Mouse (Mus musculus): ENCODE data around the gene Hmgxb4. TPM values are rescaled to one million over a fixed set of nuclear protein-coding genes. Genes with fewer than 3 reads are reported as not detected.
"Not testable (repeated sequence)": the region's sequence is repeated elsewhere in the genome, so short reads cannot be mapped to it uniquely, and the experiment has no call there.

Hmgxb4 gene
- 22.2 and 28.4 TPM in 2 replicates for polyA plus RNA-seq (2015; fragmentation: Nextera tagmentation; extraction: Ambion mirVana)

- Histone ChIP-seq H3K27me3 (ENCODE audit: control insufficient read depth, insufficient read depth, low read length) (no peaks in the 10 kb centered on the region), H3K4me2 (ENCODE audit: low read depth, low read length) (peak within 1 kb of the TSS; percentile 47), H3K36me3 (ENCODE audit: control insufficient read depth, insufficient read depth, low read length) (no peaks in the 10 kb centered on the region), H3K9me3 (replicated peaks; ENCODE audit: control insufficient read depth, low read length) (no peaks in the 10 kb centered on the region), H3K4me1 (ENCODE audit: control insufficient read depth, insufficient read depth, low read length) (0 out of 2 replicates have a peak, but pooled peaks cover 4% of the 10 kb centered on the region), H3K4me3 (replicated peaks; ENCODE audit: low read length) (peak within 1 kb of the TSS; percentile 89), H3K9ac (ENCODE audit: low read length) (peak within 1 kb of the TSS; percentile 100), H3K27ac (ENCODE audit: low read length) (peak within 1 kb of the TSS; percentile 97)
- no peak for ATAC-seq (ENCODE audit: insufficient read depth, low FRiP score)
- WGBS = 10% methylated on average over 8 of the region's 8 CpGs
These were observed at the start of gene Hmgxb4 for GRCm38 (mm10) chr8:74993081-74993474. TSS of gene Hmgxb4 (plus strand) at chr8:74993356.

- WGBS = 97% methylated on average over 1 of the region's 1 CpGs
- no peak for ATAC-seq (ENCODE audit: insufficient read depth, low FRiP score)
- no peaks in the 10 kb centered on the region for H3K36me3 ChIP-seq (ENCODE audit: control insufficient read depth, insufficient read depth, low read length)
These were observed 43.7 kb upstream of the Hmgxb4 start for GRCm38 (mm10) chr8:74949445-74949844.

GRCm38 (mm10) chr8:74963983-74964382 is 29.2 kb upstream of the Hmgxb4 start:
- no peaks in the 10 kb centered on the region for H3K9me3 ChIP-seq (replicated peaks; ENCODE audit: control insufficient read depth, low read length)
- no peak overlapping the region for H3K27ac ChIP-seq (ENCODE audit: low read length)
- no peaks in the 10 kb centered on the region for H3K4me1 ChIP-seq (ENCODE audit: control insufficient read depth, insufficient read depth, low read length)
- no peaks in the 10 kb centered on the region for H3K36me3 ChIP-seq (ENCODE audit: control insufficient read depth, insufficient read depth, low read length)
- no peak overlapping the region for H3K4me2 ChIP-seq (ENCODE audit: low read depth, low read length)
- H3K27me3 ChIP-seq (ENCODE audit: control insufficient read depth, insufficient read depth, low read length) = no peaks in the 10 kb centered on the region
- ATAC-seq (ENCODE audit: insufficient read depth, low FRiP score) = no peak
- H3K9ac ChIP-seq (ENCODE audit: low read length) = no peak overlapping the region
- H3K4me3 ChIP-seq (replicated peaks; ENCODE audit: low read length) = no peak overlapping the region
- 55% methylated on average over 5 of the region's 5 CpGs for WGBS

More at GRCm38 (mm10) chr8:74949445-74949844, 43.7 kb upstream of the Hmgxb4 start:
- H3K9me3 ChIP-seq (replicated peaks; ENCODE audit: control insufficient read depth, low read length) = no peaks in the 10 kb centered on the region
- no peaks in the 10 kb centered on the region for H3K27me3 ChIP-seq (ENCODE audit: control insufficient read depth, insufficient read depth, low read length)
- H3K4me2 ChIP-seq (ENCODE audit: low read depth, low read length) = no peak overlapping the region
- no peak overlapping the region for H3K4me3 ChIP-seq (replicated peaks; ENCODE audit: low read length)
- H3K9ac ChIP-seq (ENCODE audit: low read length) = no peak overlapping the region
- no peak overlapping the region for H3K27ac ChIP-seq (ENCODE audit: low read length)
- no peaks in the 10 kb centered on the region for H3K4me1 ChIP-seq (ENCODE audit: control insufficient read depth, insufficient read depth, low read length)

- not testable (repeated sequence) for H3K27ac ChIP-seq (ENCODE audit: low read length); H3K27me3 ChIP-seq (ENCODE audit: control insufficient read depth, insufficient read depth, low read length); H3K4me3 ChIP-seq (replicated peaks; ENCODE audit: low read length); ATAC-seq (ENCODE audit: insufficient read depth, low FRiP score); H3K9ac ChIP-seq (ENCODE audit: low read length); H3K9me3 ChIP-seq (replicated peaks; ENCODE audit: control insufficient read depth, low read length); H3K4me1 ChIP-seq (ENCODE audit: control insufficient read depth, insufficient read depth, low read length); H3K4me2 ChIP-seq (ENCODE audit: low read depth, low read length); H3K36me3 ChIP-seq (ENCODE audit: control insufficient read depth, insufficient read depth, low read length)
- 88% methylated on average over 3 of the region's 3 CpGs for WGBS
These were observed 22.9 kb upstream of the Hmgxb4 start for GRCm38 (mm10) chr8:74970286-74970685.

GRCm38 (mm10) chr8:74971636-74972035 is 21.5 kb upstream of the Hmgxb4 start:
- Histone ChIP-seq H3K9me3 (replicated peaks; ENCODE audit: control insufficient read depth, low read length) (no peaks in the 10 kb centered on the region), H3K9ac (ENCODE audit: low read length) (no peak overlapping the region), H3K4me3 (replicated peaks; ENCODE audit: low read length) (no peak overlapping the region), H3K27ac (ENCODE audit: low read length) (no peak overlapping the region), H3K4me1 (ENCODE audit: control insufficient read depth, insufficient read depth, low read length) (no peaks in the 10 kb centered on the region), H3K4me2 (ENCODE audit: low read depth, low read length) (no peak overlapping the region), H3K36me3 (ENCODE audit: control insufficient read depth, insufficient read depth, low read length) (no peaks in the 10 kb centered on the region), H3K27me3 (ENCODE audit: control insufficient read depth, insufficient read depth, low read length) (no peaks in the 10 kb centered on the region)
- no peak for ATAC-seq (ENCODE audit: insufficient read depth, low FRiP score)
- 75% methylated on average over 4 of the region's 4 CpGs for WGBS

GRCm38 (mm10) chr8:74972322-74972883 is 20.8 kb upstream of the Hmgxb4 start:
- no peak overlapping the region for H3K4me2 ChIP-seq (ENCODE audit: low read depth, low read length)

GRCm38 (mm10) chr8:74973121-74973869 is 19.9 kb upstream of the Hmgxb4 start:
- Histone ChIP-seq H3K9ac (ENCODE audit: low read length) (no peak overlapping the region), H3K27me3 (ENCODE audit: control insufficient read depth, insufficient read depth, low read length) (no peaks in the 10 kb centered on the region), H3K4me2 (ENCODE audit: low read depth, low read length) (no peak overlapping the region), H3K4me1 (ENCODE audit: control insufficient read depth, insufficient read depth, low read length) (no peaks in the 10 kb centered on the region), H3K27ac (ENCODE audit: low read length) (no peak overlapping the region), H3K36me3 (ENCODE audit: control insufficient read depth, insufficient read depth, low read length) (no peaks in the 10 kb centered on the region), H3K9me3 (replicated peaks; ENCODE audit: control insufficient read depth, low read length) (no peaks in the 10 kb centered on the region), H3K4me3 (replicated peaks; ENCODE audit: low read length) (no peak overlapping the region)
- no peak for ATAC-seq (ENCODE audit: insufficient read depth, low FRiP score)
- 75% methylated on average over 8 of the region's 8 CpGs for WGBS

More at GRCm38 (mm10) chr8:74972322-74972883, 20.8 kb upstream of the Hmgxb4 start:
- H3K27ac ChIP-seq (ENCODE audit: low read length) = no peak overlapping the region
- no peak overlapping the region for H3K9ac ChIP-seq (ENCODE audit: low read length)
- no peaks in the 10 kb centered on the region for H3K36me3 ChIP-seq (ENCODE audit: control insufficient read depth, insufficient read depth, low read length)
- H3K9me3 ChIP-seq (replicated peaks; ENCODE audit: control insufficient read depth, low read length) = no peaks in the 10 kb centered on the region
- H3K4me1 ChIP-seq (ENCODE audit: control insufficient read depth, insufficient read depth, low read length) = no peaks in the 10 kb centered on the region
- WGBS = 75% methylated on average over 7 of the region's 7 CpGs
- no peaks in the 10 kb centered on the region for H3K27me3 ChIP-seq (ENCODE audit: control insufficient read depth, insufficient read depth, low read length)
- no peak; the same call in 1 of the 2 replicates for ATAC-seq (ENCODE audit: insufficient read depth, low FRiP score)
- H3K4me3 ChIP-seq (replicated peaks; ENCODE audit: low read length) = no peak overlapping the region

GRCm38 (mm10) chr8:74973904-74974303 is 19.3 kb upstream of the Hmgxb4 start:
- Histone ChIP-seq H3K4me3 (replicated peaks; ENCODE audit: low read length) (no peak overlapping the region), H3K27ac (ENCODE audit: low read length) (no peak overlapping the region), H3K9me3 (replicated peaks; ENCODE audit: control insufficient read depth, low read length) (no peaks in the 10 kb centered on the region), H3K36me3 (ENCODE audit: control insufficient read depth, insufficient read depth, low read length) (no peaks in the 10 kb centered on the region), H3K4me1 (ENCODE audit: control insufficient read depth, insufficient read depth, low read length) (no peaks in the 10 kb centered on the region), H3K4me2 (ENCODE audit: low read depth, low read length) (no peak overlapping the region), H3K27me3 (ENCODE audit: control insufficient read depth, insufficient read depth, low read length) (no peaks in the 10 kb centered on the region), H3K9ac (ENCODE audit: low read length) (no peak overlapping the region)
- WGBS = 69% methylated on average over 2 of the region's 2 CpGs
- no peak for ATAC-seq (ENCODE audit: insufficient read depth, low FRiP score)

GRCm38 (mm10) chr8:74977427-74977826 is 15.7 kb upstream of the Hmgxb4 start:
- Histone ChIP-seq H3K27ac (ENCODE audit: low read length) (no peak overlapping the region), H3K4me3 (replicated peaks; ENCODE audit: low read length) (no peak overlapping the region), H3K4me1 (ENCODE audit: control insufficient read depth, insufficient read depth, low read length) (no peaks in the 10 kb centered on the region), H3K36me3 (ENCODE audit: control insufficient read depth, insufficient read depth, low read length) (no peaks in the 10 kb centered on the region), H3K27me3 (ENCODE audit: control insufficient read depth, insufficient read depth, low read length) (no peaks in the 10 kb centered on the region), H3K4me2 (ENCODE audit: low read depth, low read length) (no peak overlapping the region), H3K9me3 (replicated peaks; ENCODE audit: control insufficient read depth, low read length) (no peaks in the 10 kb centered on the region), H3K9ac (ENCODE audit: low read length) (no peak overlapping the region)
- no peak for ATAC-seq (ENCODE audit: insufficient read depth, low FRiP score)
- WGBS = 83% methylated on average over 1 of the region's 1 CpGs

Data from stomach, embryonic 16.5 days (tissue).